Mouse (Mus musculus): ENCODE measurements around the gene Hmgb1. TPM values are rescaled to one million over a fixed set of nuclear protein-coding genes. Genes with fewer than 3 reads are reported as not detected.

Gene Hmgb1
- total RNA-seq, 2 experiments from 2014 or later, result 99.8 to 112 TPM

DNA sequence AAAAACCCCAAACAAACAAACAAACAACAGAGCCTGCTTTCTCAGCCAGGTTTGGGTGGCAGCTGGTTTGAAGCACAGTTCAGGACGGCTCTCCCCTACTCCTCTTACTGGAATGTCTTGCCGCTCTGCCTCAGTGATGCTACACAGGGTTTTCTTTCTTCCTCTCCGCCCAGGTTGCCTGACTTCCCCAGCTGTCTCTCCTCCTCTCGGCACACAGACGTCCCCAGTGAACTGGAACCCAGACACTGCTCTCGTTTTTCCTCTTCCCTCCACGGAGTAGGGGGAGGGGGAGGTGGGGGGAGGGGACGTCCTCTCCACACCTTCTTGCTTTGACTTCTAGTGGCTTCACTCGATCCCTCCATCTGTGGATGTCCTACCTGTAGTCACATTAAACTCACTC lies 179.2 kb downstream of the Hmgb1 start:
- no peak for TF ChIP-seq CTCF (IDR thresholded peaks at IDR 0.05)
- intact Hi-C loops (cut with DNase I), result no loop called here
- H3K4me3 ChIP-seq, result no peak overlapping the region
- DNase-seq, result no peak
- H3K27ac ChIP-seq, result no peak overlapping the region

DNA sequence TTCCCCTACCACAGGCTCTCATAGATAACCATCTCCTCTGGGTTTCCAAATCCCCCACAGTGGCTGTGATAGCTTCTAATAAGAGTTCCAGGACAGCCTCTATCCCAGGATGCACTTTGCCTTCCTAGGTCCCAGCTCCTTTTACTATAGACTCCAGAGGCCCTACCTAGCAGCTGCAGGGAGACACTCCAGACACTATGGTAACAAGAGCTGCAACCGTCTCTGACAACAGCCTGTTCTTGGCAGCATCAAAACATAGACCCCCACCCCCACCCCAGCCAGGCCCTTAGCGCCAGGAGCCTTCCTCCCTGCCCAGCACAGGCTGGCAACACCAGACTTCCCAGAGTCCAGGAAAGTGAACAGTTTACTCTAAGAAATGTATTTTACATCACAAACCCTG lies 181.2 kb downstream of the Hmgb1 start:
- no peak overlapping the region for H3K27ac ChIP-seq
- intact Hi-C loops (cut with DNase I), result no loop called here
- TF ChIP-seq CTCF (IDR thresholded peaks at IDR 0.05), result no peak
- H3K4me3 ChIP-seq, result no peak overlapping the region
- no peak for DNase-seq

DNA sequence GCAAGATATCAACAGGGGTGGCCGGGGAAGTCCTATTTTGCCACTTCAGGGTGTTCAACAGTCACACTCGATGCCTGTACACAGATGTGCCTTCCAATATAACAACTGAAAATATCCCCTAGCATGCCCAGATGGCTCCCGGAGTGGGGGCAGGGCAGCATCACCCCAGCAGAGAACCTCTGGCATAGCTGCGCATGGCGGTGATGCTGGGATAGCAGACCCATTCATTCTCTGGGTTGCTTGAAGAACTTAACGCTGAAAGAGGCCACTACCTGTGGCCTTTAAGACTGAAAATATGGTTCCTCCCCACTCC lies 181.5 kb downstream of the Hmgb1 start:
- H3K4me3 ChIP-seq, result peak overlapping the region; percentile 44
- intact Hi-C loops (cut with DNase I), result no loop called here
- no peak for DNase-seq
- H3K27ac ChIP-seq, result 0 out of 2 replicates have a peak overlapping the region, but pooled peaks have one; percentile 17
- TF ChIP-seq CTCF (IDR thresholded peaks at IDR 0.05), result no peak

DNA sequence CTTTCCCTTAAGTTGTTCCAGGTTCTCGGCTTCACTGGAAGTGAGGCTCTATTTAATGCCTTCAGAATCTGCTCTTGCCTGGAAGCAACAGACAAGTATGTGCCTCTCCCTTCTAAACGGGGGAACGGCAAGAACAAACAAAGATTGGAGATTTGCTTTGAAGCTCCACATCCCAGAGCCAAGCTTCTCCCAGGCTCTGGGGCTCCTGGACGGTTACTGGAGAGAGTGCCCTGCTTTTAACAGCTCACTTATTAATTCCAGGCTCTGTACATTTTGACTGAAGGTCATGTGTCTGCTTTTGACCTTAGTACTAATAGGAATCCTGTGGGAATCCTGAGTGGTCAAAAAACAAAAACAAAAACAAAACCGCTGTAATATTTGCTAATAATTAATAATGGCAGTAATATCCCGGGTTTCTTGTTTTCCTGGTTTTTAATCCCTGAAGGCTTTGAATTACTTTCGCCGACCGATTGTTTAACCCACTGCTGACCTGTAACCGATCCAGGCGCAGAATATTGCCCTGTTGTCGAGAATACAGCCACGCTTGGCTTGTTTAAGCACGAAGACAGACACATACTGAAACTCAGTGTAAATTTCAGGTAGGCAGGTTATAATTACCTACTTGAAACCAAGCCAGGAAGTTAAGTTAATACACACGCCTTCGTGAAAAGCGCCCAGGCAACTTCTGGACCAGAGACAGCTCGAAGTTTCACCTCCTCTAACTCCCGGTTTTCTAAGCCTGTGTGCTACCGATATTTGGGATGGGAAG lies 182.1 kb downstream of the Hmgb1 start:
- DNase-seq, result no peak
- no peak for TF ChIP-seq CTCF (IDR thresholded peaks at IDR 0.05)
- intact Hi-C loops (cut with DNase I), result no loop called here
- Histone ChIP-seq H3K4me3 (peak overlapping the region; percentile 44), H3K27ac (peak overlapping the region; percentile 17; the same call in 1 of the 2 replicates)

DNA sequence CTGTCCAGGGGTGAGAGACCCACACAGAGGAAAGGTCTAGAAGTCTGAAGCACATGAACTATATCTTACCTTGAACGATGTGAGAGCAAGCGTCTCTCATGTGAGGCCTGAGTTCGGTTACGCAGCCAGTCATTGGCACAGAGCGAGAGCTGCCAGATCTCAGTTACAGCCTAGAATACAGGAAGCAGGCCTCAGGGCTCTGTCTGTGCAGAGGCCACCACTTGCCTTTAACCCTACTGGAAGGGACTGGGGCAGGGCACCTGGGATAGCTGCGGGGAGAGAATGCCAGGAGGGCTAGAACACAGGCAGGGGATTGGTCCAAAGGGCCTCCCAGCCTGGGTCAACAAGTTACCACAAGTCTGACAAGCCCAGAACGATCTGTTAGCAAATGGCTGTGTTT lies 184.5 kb downstream of the Hmgb1 start:
- intact Hi-C loops (cut with DNase I), result no loop called here
- no peak for DNase-seq
- Histone ChIP-seq H3K4me3 (no peak overlapping the region), H3K27ac (no peak overlapping the region)
- TF ChIP-seq CTCF (IDR thresholded peaks at IDR 0.05), result no peak

DNA sequence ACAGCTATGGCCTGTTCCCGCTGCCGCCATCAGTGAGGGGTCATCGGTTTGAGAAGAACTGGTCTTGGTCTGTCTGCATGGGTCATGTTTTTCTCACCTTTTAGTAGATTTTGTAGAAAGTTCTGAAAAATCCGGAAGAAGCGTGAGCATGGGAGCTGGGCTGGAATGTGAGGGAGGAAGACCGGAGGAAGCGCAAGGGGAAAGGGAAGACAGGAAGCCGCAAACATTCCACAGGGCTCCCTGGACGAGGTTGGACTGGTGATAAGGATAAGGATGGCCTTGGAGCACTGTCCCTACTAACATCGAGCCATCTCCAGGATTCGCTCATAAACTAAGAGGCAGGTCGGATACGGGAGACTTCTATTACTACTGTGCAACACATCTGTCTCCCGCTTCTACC lies 185.8 kb downstream of the Hmgb1 start:
- Histone ChIP-seq H3K27ac (no peak overlapping the region), H3K4me3 (no peak overlapping the region)
- DNase-seq, result no peak
- no peak for TF ChIP-seq CTCF (IDR thresholded peaks at IDR 0.05)
- intact Hi-C loops (cut with DNase I), result no loop called here

DNA sequence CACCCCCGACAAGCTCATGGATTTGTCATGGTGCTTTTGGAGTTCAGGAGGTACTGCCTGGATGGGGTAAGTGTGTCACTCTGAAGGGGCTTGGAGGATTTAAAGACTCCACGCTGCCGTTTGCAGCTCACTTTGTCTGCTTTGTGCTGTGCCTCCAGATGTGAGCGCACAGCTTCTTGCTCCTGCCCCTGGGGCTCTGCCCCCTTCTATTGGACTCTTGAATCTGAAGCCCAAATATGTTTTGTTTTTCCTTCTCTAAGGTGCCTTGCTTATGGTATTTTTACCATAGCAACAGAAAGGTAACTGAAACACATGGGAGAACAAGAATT lies 187.6 kb downstream of the Hmgb1 start:
- no peak for TF ChIP-seq CTCF (IDR thresholded peaks at IDR 0.05)
- intact Hi-C loops (cut with DNase I), result no loop called here
- H3K27ac ChIP-seq, result no peak overlapping the region; the same call in 1 of the 2 replicates
- no peak overlapping the region for H3K4me3 ChIP-seq
- no peak for DNase-seq

Other genes with a start within 250 kb of the Hmgb1 start
- gene Gm42791, start 189.3 kb downstream of the Hmgb1 start, total RNA-seq (2021), result 1 to 10 TPM; 2.8 to 5.1 TPM
- 10 to 100 TPM; 29.8 to 32.6 TPM for gene Uspl1, start 139 bp downstream of the Hmgb1 start, total RNA-seq (2021)
- gene Alox5ap, start 80.3 kb upstream of the Hmgb1 start, total RNA-seq (2021), result 1 to 10 TPM; 4.1 to 5.1 TPM
- 10 to 100 TPM; 12.6 to 15.1 TPM for gene Medag, start 227.3 kb upstream of the Hmgb1 start, total RNA-seq (2021)

Measured in gastrocnemius, adult 2 months (tissue).